Mouse (Mus musculus): ENCODE data around the gene Ccdc97. TPM values are rescaled to one million over a fixed set of nuclear protein-coding genes. Genes with fewer than 3 reads are reported as not detected.
"Not testable (repeated sequence)": the region's sequence is repeated elsewhere in the genome, so short reads cannot be mapped to it uniquely, and the experiment has no call there.

Ccdc97 gene
- polyA plus RNA-seq, 1 experiment from 2014 or later: 24.6 TPM

DNA sequence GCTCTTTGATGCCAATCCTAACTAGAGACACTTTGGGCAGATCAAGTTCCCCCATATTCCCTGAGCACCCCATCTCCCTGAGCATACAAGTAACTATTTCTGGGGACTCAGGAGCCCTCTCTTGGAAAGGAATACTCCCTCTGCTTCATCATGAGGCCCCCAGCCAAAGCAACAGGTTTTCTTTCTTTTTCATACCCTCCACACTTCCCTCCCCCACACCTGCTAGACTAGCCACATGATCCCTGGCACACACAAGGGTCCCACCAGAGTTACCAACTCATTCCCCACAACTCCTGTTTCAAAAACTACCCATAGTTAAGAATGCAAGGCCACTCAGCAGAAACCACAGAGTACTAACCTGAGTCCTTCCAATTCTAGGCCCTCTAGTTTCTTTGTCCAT is 34.2 kb upstream of the Ccdc97 start:
- no peak for ATAC-seq (ENCODE audit: insufficient number of reproducible peaks, low FRiP score)
- Histone ChIP-seq H3K27me3 (replicated peaks) (no peaks in the 10 kb centered on the region), H3K4me1 (replicated peaks) (peaks cover 22% of the 10 kb centered on the region), H3K4me2 (peak overlapping the region; percentile 88), H3K27ac (ENCODE audit: poor library complexity, severe bottlenecking) (no peak overlapping the region), H3K36me3 (peaks cover 30% of the 10 kb centered on the region), H3K9me3 (replicated peaks) (no peaks in the 10 kb centered on the region), H3K9ac (peak overlapping the region; percentile 99), H3K4me3 (peak overlapping the region; percentile 79)

DNA sequence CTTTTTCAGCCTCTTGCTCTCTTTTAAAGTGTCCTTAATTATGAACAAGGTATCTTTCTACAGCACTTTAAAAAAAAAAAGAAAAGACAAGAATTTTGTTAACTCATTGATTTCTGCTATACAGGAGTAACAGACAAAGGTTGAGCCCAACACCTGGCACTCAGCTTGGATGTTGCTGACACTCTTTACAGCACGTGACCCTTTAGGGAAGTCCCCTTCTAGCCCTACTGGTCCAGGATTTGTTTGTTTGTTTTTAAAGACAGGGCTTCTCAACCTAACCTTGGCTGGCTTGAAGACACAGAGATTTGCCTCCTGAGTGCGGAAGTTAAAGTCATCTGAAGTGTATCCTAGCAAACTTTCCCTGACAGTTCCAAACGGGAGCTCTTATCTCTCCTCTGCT is 28.0 kb upstream of the Ccdc97 start:
- H3K4me2 ChIP-seq: no peak overlapping the region
- H3K27ac ChIP-seq (ENCODE audit: poor library complexity, severe bottlenecking): no peak overlapping the region
- no peak overlapping the region for H3K4me3 ChIP-seq
- WGBS: 47% methylated on average over 3 of the region's 3 CpGs
- no peak overlapping the region for H3K9ac ChIP-seq
- H3K36me3 ChIP-seq: peaks cover 91% of the 10 kb centered on the region
- H3K4me1 ChIP-seq (replicated peaks): peaks cover 6% of the 10 kb centered on the region
- no peak for ATAC-seq (ENCODE audit: insufficient number of reproducible peaks, low FRiP score)
- H3K27me3 ChIP-seq (replicated peaks): no peaks in the 10 kb centered on the region
- H3K9me3 ChIP-seq (replicated peaks): no peaks in the 10 kb centered on the region

DNA sequence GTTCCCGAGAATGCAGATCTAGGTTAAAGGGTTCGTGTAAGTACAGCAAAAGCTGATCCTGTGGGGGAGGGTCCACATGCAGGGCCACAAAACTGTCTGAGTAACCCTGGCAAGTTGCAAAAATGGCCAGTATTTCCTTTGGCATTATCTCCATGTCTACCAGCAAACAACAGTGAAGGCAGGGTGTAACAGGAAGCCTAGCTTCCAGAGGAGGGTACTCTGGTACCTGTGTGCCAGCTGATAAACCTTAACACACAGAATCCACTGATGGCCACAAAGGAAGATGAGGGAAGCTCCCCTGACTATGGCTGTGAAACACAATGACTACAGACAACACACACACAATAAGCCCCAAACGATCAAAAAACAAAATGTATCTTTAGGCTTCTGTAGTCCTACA is 19.4 kb upstream of the Ccdc97 start:
- Histone ChIP-seq H3K9ac (no peak overlapping the region), H3K27me3 (replicated peaks) (no peaks in the 10 kb centered on the region), H3K4me1 (replicated peaks) (no peaks in the 10 kb centered on the region), H3K9me3 (replicated peaks) (no peaks in the 10 kb centered on the region), H3K4me3 (no peak overlapping the region), H3K27ac (ENCODE audit: poor library complexity, severe bottlenecking) (no peak overlapping the region), H3K4me2 (no peak overlapping the region), H3K36me3 (peaks cover 92% of the 10 kb centered on the region)
- ATAC-seq (ENCODE audit: insufficient number of reproducible peaks, low FRiP score): no peak
- 79% methylated on average over 3 of the region's 3 CpGs for WGBS

DNA sequence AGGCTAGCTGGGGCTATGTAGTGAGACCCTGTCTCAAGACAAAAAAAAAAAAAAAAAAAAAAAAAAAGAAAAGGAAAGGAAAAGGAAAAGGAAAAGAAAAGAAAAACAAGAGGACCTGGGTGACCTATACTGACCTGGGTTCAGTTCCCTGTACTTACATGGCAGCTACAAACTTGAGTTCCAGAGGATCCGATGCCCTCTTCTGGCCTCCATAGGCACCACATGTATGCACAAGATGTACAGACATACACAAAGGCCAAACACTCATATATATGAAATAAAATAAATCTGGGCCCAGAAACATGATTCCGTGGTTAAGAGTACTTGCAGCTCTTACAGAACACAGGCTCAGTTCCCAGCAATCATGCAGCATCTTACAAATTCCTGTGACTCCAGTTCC is 18.0 kb upstream of the Ccdc97 start:
- 95% methylated on average over 2 of the region's 2 CpGs for WGBS
- 0 out of 2 replicates have a peak, but pooled peaks cover 2% of the 10 kb centered on the region for H3K4me1 ChIP-seq (replicated peaks)
- peaks cover 92% of the 10 kb centered on the region for H3K36me3 ChIP-seq
- no peak overlapping the region for H3K4me3 ChIP-seq
- no peaks in the 10 kb centered on the region for H3K27me3 ChIP-seq (replicated peaks)
- ATAC-seq (ENCODE audit: insufficient number of reproducible peaks, low FRiP score): no peak
- no peak overlapping the region for H3K4me2 ChIP-seq
- H3K9me3 ChIP-seq (replicated peaks): no peaks in the 10 kb centered on the region
- no peak overlapping the region for H3K9ac ChIP-seq
- no peak overlapping the region for H3K27ac ChIP-seq (ENCODE audit: poor library complexity, severe bottlenecking)

DNA sequence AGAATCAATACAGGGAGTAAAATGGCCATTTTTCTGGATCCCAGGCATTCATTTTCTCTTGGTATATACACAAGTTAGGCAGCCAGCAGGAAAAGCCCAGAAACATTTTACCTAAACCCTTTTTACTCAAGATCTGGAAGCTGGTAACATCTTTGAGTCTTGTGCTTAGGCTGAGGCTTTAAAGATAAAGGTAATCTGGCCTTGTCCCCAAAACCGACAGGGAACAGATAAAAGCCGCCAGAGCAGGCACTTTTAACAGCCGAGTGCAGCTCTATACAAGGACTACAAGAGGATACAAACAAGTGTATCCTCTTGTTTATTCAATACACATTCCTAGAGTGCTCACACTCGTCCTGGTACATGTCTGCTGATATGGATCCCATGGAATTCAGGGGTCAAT is 16.1 kb upstream of the Ccdc97 start:
- no peak overlapping the region for H3K9ac ChIP-seq
- no peak overlapping the region for H3K27ac ChIP-seq (ENCODE audit: poor library complexity, severe bottlenecking)
- WGBS: 25% methylated on average over 4 of the region's 4 CpGs
- no peak overlapping the region for H3K4me3 ChIP-seq
- no peak overlapping the region for H3K4me2 ChIP-seq
- H3K4me1 ChIP-seq (replicated peaks): 0 out of 2 replicates have a peak, but pooled peaks cover 6% of the 10 kb centered on the region
- H3K27me3 ChIP-seq (replicated peaks): no peaks in the 10 kb centered on the region
- ATAC-seq (ENCODE audit: insufficient number of reproducible peaks, low FRiP score): no peak
- H3K9me3 ChIP-seq (replicated peaks): no peaks in the 10 kb centered on the region
- H3K36me3 ChIP-seq: peaks cover 90% of the 10 kb centered on the region

DNA sequence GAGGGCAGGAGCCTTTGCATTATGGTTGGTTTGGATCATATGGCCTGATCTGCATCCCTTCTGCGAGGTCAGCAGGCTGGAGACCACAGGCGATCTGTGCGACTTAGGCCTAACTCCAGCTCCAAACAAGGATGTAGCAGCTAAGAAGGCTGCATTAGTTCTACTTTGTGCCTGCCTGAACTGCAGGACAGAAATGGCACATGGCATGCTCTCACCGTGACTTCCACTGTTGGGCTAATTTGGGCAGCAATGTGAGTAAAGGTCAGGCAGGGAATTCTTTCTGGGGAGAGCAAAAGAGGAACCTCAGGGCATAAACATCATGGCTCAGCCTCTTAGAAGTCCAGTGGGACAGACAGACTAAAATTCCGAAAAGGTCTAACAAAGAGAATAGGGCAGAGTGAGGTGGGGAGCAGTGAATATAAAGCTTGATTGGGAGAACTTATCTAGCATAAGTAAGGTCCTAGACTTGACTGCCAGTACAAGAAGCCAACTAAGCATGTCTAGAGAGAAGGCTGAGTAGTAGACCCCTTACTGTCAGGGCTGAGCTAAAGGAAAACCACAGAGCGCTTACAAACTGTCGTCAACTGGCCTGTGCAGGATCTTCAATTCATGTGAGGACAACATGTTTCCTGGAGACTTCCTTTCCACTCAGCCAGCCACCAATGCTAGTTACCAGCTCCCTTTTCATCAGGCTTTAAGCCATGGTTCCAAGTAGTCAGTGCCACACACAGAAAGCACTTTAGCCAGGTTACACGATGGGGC is 12.6 kb upstream of the Ccdc97 start:
- WGBS: 76% methylated on average over 8 of the region's 8 CpGs
- no peaks in the 10 kb centered on the region for H3K9me3 ChIP-seq (replicated peaks)
- H3K9ac ChIP-seq: no peak overlapping the region
- H3K27ac ChIP-seq (ENCODE audit: poor library complexity, severe bottlenecking): no peak overlapping the region; the same call in 1 of the 2 replicates
- no peak overlapping the region for H3K4me2 ChIP-seq
- H3K36me3 ChIP-seq: peaks cover 93% of the 10 kb centered on the region
- H3K4me3 ChIP-seq: no peak overlapping the region
- ATAC-seq (ENCODE audit: insufficient number of reproducible peaks, low FRiP score): no peak
- H3K27me3 ChIP-seq (replicated peaks): no peaks in the 10 kb centered on the region
- 0 out of 2 replicates have a peak, but pooled peaks cover 6% of the 10 kb centered on the region for H3K4me1 ChIP-seq (replicated peaks)

DNA sequence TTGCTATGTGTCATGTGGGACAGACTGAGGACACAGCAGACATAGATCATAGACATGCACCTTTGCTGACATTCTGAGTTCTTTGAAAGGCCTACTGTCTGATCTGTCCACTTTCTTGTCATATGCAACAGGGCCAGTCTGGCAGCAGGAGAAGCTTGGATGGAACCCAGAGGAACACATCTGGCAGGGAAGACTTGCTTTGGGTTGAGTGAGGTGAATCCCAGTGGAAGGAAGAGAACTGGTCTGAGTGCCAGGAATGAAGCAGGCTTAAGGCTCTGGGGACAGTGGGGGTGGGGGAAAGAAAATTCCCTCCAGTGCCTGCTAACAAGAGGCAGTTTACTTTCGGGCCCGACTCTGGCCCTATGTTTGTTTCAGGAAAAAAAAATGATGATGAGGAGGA is 11.0 kb upstream of the Ccdc97 start:
- 79% methylated on average over 2 of the region's 2 CpGs for WGBS
- H3K4me2 ChIP-seq: no peak overlapping the region
- H3K9me3 ChIP-seq (replicated peaks): no peaks in the 10 kb centered on the region
- no peak overlapping the region for H3K27ac ChIP-seq (ENCODE audit: poor library complexity, severe bottlenecking)
- no peak overlapping the region for H3K4me3 ChIP-seq
- H3K27me3 ChIP-seq (replicated peaks): no peaks in the 10 kb centered on the region
- H3K4me1 ChIP-seq (replicated peaks): 0 out of 2 replicates have a peak, but pooled peaks cover 6% of the 10 kb centered on the region
- H3K9ac ChIP-seq: no peak overlapping the region
- H3K36me3 ChIP-seq: peaks cover 94% of the 10 kb centered on the region
- ATAC-seq (ENCODE audit: insufficient number of reproducible peaks, low FRiP score): no peak

DNA sequence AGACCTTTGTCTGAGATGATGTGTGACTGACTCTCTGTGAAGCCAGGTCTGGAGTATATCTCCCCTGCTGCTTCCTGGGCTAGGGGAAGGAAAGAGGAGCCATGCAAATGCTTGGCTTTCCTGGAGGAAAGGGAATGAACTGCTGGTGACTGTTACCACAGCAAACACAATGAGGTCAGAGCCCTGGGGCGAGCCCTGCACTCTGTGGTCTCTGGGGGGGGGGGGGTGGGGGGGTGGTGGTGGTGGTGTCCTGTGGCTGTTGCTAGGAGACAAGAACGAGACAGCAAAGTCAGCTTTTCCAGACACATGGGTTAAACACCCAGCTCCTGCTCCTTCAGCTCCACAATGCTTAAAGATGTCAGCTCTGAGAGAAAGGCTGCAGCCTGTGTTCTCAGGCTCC is 10.5 kb upstream of the Ccdc97 start:
- WGBS: 35% methylated on average over 2 of the region's 2 CpGs
- Histone ChIP-seq H3K36me3 (peaks cover 94% of the 10 kb centered on the region), H3K9me3 (replicated peaks) (no peaks in the 10 kb centered on the region), H3K4me1 (replicated peaks) (0 out of 2 replicates have a peak, but pooled peaks cover 6% of the 10 kb centered on the region), H3K4me3 (no peak overlapping the region), H3K27me3 (replicated peaks) (no peaks in the 10 kb centered on the region), H3K4me2 (no peak overlapping the region), H3K9ac (no peak overlapping the region), H3K27ac (ENCODE audit: poor library complexity, severe bottlenecking) (no peak overlapping the region)
- ATAC-seq (ENCODE audit: insufficient number of reproducible peaks, low FRiP score): peak; percentile 48; the same call in 1 of the 2 replicates

DNA sequence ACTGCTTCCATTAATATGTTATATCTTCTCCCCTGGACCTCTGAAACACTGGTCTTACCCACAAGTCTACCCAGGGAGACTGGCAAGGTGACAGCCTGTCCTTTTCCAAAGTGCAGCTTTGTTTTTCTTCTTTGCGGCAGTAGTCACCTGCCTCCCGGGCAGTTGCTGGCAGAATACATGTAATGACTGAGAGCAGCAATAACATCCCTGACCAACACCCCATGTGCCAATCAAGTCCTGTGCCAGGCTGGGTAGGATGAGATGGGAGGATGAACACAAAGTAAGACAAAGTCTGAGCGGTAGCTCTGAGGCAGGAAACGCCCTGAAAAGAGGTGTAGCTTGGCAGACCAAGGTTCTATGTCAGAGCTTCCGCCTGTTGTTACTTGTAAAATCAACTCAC is 8.9 kb upstream of the Ccdc97 start:
- Histone ChIP-seq H3K36me3 (peaks cover 96% of the 10 kb centered on the region), H3K4me2 (no peak overlapping the region), H3K9me3 (replicated peaks) (no peaks in the 10 kb centered on the region), H3K4me3 (no peak overlapping the region), H3K27me3 (replicated peaks) (no peaks in the 10 kb centered on the region), H3K9ac (no peak overlapping the region), H3K4me1 (replicated peaks) (0 out of 2 replicates have a peak, but pooled peaks cover 6% of the 10 kb centered on the region), H3K27ac (ENCODE audit: poor library complexity, severe bottlenecking) (no peak overlapping the region)
- no peak for ATAC-seq (ENCODE audit: insufficient number of reproducible peaks, low FRiP score)
- 94% methylated on average over 5 of the region's 5 CpGs for WGBS

DNA sequence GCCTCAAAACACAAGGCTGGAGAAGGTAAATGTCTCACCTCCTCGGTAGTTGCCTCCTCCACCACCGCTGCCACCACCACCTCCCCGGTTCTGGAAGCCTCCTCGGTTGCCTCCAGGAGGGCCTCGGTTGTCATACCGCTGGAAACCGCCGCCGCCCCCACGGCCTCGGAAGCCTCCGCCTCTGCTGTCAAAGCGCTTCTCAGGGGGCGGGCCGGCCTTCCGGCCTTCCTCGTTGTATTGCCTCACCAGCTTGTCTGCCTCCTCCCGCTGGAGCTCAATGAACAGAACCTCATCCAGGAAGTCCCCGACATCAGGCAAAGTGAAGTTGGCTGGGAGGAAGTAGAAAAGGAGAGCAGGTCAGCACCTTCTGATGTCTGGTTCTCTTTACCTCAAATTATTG is 7.0 kb upstream of the Ccdc97 start:
- no peak overlapping the region for H3K4me3 ChIP-seq
- ATAC-seq (ENCODE audit: insufficient number of reproducible peaks, low FRiP score): no peak
- no peaks in the 10 kb centered on the region for H3K27me3 ChIP-seq (replicated peaks)
- no peak overlapping the region for H3K9ac ChIP-seq
- H3K36me3 ChIP-seq: peaks cover 94% of the 10 kb centered on the region
- 86% methylated on average over 19 of the region's 19 CpGs for WGBS
- no peaks in the 10 kb centered on the region for H3K9me3 ChIP-seq (replicated peaks)
- no peaks in the 10 kb centered on the region for H3K4me1 ChIP-seq (replicated peaks)
- no peak overlapping the region for H3K4me2 ChIP-seq
- no peak overlapping the region for H3K27ac ChIP-seq (ENCODE audit: poor library complexity, severe bottlenecking)

DNA sequence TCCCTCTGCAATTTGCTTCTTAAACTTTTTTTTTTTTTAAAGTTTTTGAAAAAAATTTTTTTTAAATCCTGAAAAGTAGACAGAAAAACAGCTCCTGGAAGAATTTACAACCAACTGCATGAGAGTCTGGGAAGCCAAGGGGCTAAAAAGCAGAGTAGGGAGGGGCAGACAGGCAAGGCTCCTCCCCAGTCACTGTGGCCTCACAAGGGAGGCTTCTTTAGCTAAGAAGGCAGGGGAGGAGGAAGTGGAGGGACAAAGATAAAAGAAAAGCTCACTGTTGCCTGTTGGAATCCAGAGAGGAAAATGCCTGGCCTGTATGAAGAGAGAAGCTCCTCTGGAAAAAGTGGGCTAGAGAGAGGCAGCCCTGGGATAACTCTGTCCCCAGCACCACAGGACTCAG is 2.9 kb upstream of the Ccdc97 start:
- H3K36me3 ChIP-seq: peaks cover 64% of the 10 kb centered on the region
- H3K4me3 ChIP-seq; ATAC-seq (ENCODE audit: insufficient number of reproducible peaks, low FRiP score); H3K9ac ChIP-seq; H3K4me2 ChIP-seq; H3K27me3 ChIP-seq (replicated peaks); H3K9me3 ChIP-seq (replicated peaks): not testable (repeated sequence)
- peaks cover 14% of the 10 kb centered on the region for H3K4me1 ChIP-seq (replicated peaks)
- H3K27ac ChIP-seq (ENCODE audit: poor library complexity, severe bottlenecking): peak overlapping the region; percentile 48; the same call in 1 of the 2 replicates

DNA sequence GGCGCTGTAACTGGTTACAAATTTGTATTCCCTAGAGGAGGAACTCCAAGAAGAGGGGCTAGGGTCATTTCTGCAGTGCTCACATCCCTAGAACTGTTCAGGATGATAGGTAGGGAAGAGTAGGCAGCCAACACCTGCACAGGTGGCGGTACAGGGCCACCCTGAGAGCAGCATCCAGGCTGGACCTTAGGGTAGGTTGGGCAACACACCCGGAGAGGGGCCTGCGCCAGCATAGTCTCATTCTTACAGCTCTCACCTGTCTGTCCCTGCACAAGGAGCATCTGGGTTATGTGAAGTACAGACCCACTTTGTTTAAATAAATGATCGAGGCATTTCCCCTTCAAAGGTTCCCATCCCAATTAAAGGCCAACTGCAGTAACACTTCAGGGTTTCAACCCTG is 1.9 kb upstream of the Ccdc97 start:
- no peak overlapping the region for H3K4me2 ChIP-seq
- no peak for ATAC-seq (ENCODE audit: insufficient number of reproducible peaks, low FRiP score)
- no peaks in the 10 kb centered on the region for H3K9me3 ChIP-seq (replicated peaks)
- H3K9ac ChIP-seq: no peak overlapping the region
- 88% methylated on average over 5 of the region's 5 CpGs for WGBS
- peaks cover 14% of the 10 kb centered on the region for H3K4me1 ChIP-seq (replicated peaks)
- peaks cover 61% of the 10 kb centered on the region for H3K36me3 ChIP-seq
- H3K27me3 ChIP-seq (replicated peaks): no peaks in the 10 kb centered on the region
- H3K4me3 ChIP-seq: no peak overlapping the region
- no peak overlapping the region for H3K27ac ChIP-seq (ENCODE audit: poor library complexity, severe bottlenecking)

Data from heart, embryonic 12.5 days (tissue).